Mouse (Mus musculus) lung, adult 18-20 months (tissue): ENCODE results near the gene Hypk.
"Not testable (repeated sequence)": the region's sequence is repeated elsewhere in the genome, so short reads cannot be mapped to it uniquely, and the experiment has no call there.

Source experiments
- DNase-seq, 2 experiments: peaks; one replicate each; pipeline ENCODE4 v3.0.0; 2022; ENCODE audit warnings: mixed read lengths in 2 of 2

Gene Hypk

GRCm38 (mm10) chr2:121448739-121449535, 4.2 kb upstream of the Hypk start, which contains the start of gene Serf2:
Gene Serf2, plus strand, starts transcription at chr2:121449195.
- DNase-seq, result peak; percentile 100

- DNase-seq, result peak in 1 of 2 experiments; percentile 36
These were observed 3.5 kb upstream of the Hypk start for GRCm38 (mm10) chr2:121449545-121450011.

GRCm38 (mm10) chr2:121450093-121450492, 3.0 kb upstream of the Hypk start:
- DNase-seq, result peak; percentile 30 to 39

- DNase-seq, result peak in 1 of 2 experiments; percentile 20
These were observed 729 bp upstream of the Hypk start for GRCm38 (mm10) chr2:121452361-121452760.

GRCm38 (mm10) chr2:121453917-121454316, 827 bp downstream of the Hypk start:
- no peak for DNase-seq

GRCm38 (mm10) chr2:121455534-121455933, 2.4 kb downstream of the Hypk start:
- no peak for DNase-seq

- peak; percentile 87 to 91 for DNase-seq
These were observed 3.9 kb downstream of the Hypk start, which contains the start of gene Serinc4 for GRCm38 (mm10) chr2:121456692-121457642. Gene Serinc4, minus strand, starts transcription at chr2:121456781.

- DNase-seq, result no peak
These were observed 7.0 kb downstream of the Hypk start for GRCm38 (mm10) chr2:121460071-121460470.

- not testable (repeated sequence) for DNase-seq
These were observed 15.9 kb downstream of the Hypk start for GRCm38 (mm10) chr2:121468982-121469381.

GRCm38 (mm10) chr2:121472783-121473182, 19.7 kb downstream of the Hypk start:
- not testable (repeated sequence) for DNase-seq

GRCm38 (mm10) chr2:121473301-121474179, 20.4 kb downstream of the Hypk start, which contains the start of gene Mfap1b:
Gene Mfap1b, minus strand, starts transcription at chr2:121474067.
- DNase-seq, result peak; percentile 83 to 88

GRCm38 (mm10) chr2:121474180-121474535, 21.1 kb downstream of the Hypk start:
- no peak for DNase-seq

GRCm38 (mm10) chr2:121475306-121475705, 22.2 kb downstream of the Hypk start:
- DNase-seq, result not testable (repeated sequence)

GRCm38 (mm10) chr2:121477491-121478266, 24.6 kb downstream of the Hypk start:
- no peak for DNase-seq

GRCm38 (mm10) chr2:121480498-121480897, 27.4 kb downstream of the Hypk start:
- DNase-seq, result peak; percentile 6 to 39

- not testable (repeated sequence) for DNase-seq
These were observed 27.8 kb downstream of the Hypk start for GRCm38 (mm10) chr2:121480916-121481315.

- DNase-seq, result no peak
These were observed 30.5 kb downstream of the Hypk start for GRCm38 (mm10) chr2:121483576-121483975.

- not testable (repeated sequence) for DNase-seq
These were observed 31.3 kb downstream of the Hypk start for GRCm38 (mm10) chr2:121484403-121484802.

- not testable (repeated sequence) for DNase-seq
These were observed 48.5 kb downstream of the Hypk start for GRCm38 (mm10) chr2:121501550-121501949.

- DNase-seq, result peak; percentile 87 to 91
These were observed 53.1 kb downstream of the Hypk start, which contains the start of the genes Mfap1a and Wdr76 for GRCm38 (mm10) chr2:121505942-121506882. Gene Mfap1a, minus strand, starts transcription at chr2:121506665. Gene Wdr76, plus strand, starts transcription at chr2:121506723.
